Mouse (Mus musculus) cerebellum, adult 11-12 months (tissue): Measurements from ENCODE around the gene Gm17657.
"Not testable (repeated sequence)": the region's sequence is repeated elsewhere in the genome, so short reads cannot be mapped to it uniquely, and the experiment has no call there.

Experiments used
- DNase-seq: peaks from one replicate; pipeline ENCODE4 v3.0.0; 2022

Gm17657 gene

GRCm38 (mm10) chr17:29500243-29500740, 49.1 kb downstream of the Gm17657 start:
- DNase-seq: no peak

DNA sequence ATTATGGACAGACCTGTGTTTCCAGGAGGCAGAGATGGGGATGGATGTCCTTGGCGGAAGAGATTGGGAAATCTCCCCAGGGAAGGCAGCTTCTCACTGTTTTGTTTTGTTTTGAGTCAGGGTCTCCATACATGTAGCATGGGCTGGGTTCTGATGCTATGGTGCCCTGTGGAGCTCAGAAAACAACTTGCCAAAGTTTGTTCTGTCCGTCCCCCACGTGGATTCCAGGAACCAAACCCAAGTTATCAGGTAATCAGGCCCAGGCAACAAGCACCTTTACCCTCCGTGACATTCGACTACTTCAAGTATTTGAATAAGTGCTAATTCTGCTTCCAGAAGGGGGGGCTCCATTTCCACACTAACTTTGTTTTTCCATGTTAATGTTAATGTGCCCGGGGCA, 49.9 kb downstream of the Gm17657 start:
- no peak for DNase-seq

GRCm38 (mm10) chr17:29498952-29499351, 50.5 kb downstream of the Gm17657 start:
- DNase-seq: not testable (repeated sequence)

DNA sequence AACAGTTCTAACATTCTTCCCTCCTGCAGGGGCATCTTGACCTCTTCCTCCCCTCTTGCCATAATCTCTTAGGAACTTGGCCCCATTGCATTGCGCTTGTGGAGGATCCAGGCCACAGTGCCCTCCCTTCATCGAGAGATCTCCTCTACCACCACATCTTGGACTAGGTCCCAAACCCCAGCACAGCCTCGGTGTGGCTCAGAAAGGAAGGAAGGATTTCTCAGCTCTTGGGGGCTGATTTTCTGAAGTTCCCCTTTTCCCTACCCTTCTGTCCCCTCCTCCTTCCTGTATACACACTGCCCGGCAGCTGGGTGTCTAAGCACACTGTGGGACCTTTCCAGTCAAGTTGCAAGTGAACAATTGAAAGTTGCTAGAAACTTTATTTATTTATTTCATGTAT, 51.4 kb downstream of the Gm17657 start:
- DNase-seq: no peak

- not testable (repeated sequence) for DNase-seq
These were observed 52.0 kb downstream of the Gm17657 start for GRCm38 (mm10) chr17:29497481-29497880.

GRCm38 (mm10) chr17:29497071-29497354, 52.4 kb downstream of the Gm17657 start:
- DNase-seq: no peak

DNA sequence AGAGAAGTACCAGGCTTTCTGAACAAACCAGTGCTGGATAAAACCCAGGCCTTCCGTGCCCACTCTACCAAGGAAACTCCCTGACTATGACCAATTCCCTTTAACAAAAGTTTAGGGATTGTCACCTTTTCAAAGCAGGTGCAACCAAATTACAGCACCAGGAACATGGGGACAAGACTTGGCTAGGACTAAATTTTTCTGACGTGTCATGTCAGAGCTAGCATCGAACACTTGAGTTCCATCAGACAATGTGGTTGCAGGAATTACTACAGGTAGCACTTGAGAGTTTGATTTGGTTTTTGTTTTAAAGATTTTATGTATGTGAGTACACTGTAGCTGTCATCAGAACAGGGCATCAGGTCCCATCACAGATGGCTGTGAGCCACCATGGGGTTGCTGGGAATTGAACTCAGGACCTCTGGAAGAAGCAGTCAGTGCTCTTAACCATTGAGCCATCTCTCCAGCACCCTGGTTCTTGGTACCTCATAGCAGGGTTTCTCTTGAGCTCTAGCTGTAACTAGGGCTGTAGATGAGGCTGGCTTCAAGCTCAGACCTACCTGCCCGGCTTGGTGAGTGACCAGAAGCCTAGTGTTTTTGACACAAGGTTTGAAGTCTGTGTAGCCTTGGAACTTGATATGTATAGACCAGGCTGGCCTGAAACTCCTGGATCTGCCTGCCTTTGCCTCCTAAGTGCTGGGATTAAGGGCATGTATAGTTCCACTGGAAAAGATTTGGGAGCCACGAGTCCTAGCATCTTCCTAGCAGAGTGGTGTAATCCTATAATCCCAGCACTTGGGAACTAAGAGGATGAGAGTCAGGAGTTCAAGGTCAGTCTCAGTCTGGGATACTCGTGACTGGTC, 53.0 kb downstream of the Gm17657 start:
- DNase-seq: no peak

- peak; percentile 21 for DNase-seq
These were observed 54.7 kb downstream of the Gm17657 start for GRCm38 (mm10) chr17:29494732-29495076.

DNA sequence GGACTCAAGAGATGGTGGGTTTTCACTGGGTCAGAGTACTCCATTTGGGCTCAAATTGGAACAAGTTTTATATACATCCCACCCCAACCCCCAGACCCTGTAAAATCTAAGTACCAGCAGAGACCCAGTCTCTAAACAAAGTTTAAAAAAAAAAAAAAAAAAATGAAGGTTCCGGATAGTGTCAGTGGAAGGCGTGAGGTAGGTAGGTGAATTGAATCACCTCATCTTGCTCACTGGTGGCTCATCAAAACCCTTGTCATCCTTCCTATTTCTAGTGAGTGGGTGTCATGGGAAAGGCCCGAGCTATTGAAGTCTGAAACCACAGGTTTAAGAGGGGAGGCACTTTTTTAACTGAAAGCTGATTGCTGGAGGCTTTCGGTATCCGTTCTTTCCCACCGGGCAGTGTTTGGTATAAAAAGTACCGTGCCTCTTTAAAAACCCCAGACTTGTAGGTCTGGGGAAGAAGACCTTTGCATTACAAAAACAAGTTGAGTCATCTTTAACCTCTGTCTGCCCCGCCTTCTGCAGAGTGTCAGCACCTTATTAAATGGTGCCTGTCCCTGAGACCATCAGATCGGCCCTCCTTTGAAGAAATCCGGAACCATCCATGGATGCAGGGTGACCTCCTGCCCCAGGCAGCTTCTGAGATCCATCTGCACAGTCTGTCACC, 55.2 kb downstream of the Gm17657 start:
- DNase-seq: no peak

DNA sequence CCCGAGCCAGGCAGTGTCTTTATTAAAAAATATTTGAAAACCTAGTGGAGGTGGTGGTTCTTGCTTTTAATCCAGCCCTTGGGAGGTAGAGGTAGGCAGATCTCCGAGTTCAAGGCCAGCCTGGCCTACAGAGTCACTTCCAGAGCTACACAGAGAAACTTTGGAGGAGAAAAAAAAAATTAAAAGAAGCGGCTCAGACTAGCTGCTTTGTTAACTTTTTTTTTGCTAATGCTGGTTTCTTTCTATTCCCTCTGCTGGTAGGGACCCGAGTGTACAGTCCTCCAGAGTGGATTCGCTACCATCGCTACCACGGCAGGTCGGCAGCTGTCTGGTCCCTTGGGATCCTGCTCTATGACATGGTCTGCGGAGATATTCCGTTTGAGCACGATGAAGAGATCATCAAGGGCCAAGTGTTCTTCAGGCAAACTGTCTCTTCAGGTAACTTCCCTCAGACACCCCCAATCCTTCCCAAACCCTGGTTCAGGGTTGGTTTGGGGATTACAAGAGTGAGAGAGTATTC, 55.9 kb downstream of the Gm17657 start:
- no peak for DNase-seq

GRCm38 (mm10) chr17:29492269-29493191, 56.9 kb downstream of the Gm17657 start:
- DNase-seq: peak; percentile 54

GRCm38 (mm10) chr17:29491591-29492268, 57.7 kb downstream of the Gm17657 start:
- DNase-seq: peak; percentile 62

GRCm38 (mm10) chr17:29490713-29491581, 58.5 kb downstream of the Gm17657 start, which contains the start of gene Pim1:
Pim1 (plus strand) TSS chr17:29490753.
- DNase-seq: no peak

DNA sequence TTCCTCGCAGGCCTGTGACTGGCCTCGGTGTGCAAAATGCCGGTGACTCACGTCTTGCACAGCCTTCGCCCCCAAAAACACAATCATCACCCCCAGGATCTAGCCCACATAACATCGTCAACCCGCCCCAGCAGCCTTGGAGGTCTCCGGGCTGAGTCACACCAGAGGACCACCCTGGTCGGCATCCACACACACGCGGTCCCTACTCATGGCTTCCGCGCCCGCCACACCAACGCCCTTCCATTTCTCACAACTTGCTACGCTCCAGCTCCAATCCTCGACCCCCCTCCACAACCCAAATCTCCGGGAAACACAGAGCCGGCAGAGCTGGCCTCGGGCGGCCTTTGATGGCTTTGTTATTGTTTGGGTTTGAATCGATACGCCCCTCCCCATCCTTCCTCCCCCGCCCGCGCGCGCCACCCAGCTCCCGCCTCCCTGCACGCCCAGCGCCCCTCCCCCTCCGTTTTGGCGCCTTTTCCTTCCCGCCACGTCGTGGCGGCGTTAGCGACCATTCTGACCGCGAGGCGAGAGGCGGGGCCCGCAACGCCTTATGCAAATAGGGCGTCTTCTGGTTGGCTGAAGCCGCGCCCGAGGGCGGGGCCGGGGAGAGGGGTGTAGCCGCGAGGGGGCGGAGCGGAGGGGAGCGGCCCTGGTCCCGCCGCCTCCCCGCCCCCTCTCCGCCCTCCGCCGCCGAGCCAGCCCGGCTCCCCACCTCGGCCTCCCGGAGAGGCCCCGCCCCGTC, 59.3 kb downstream of the Gm17657 start:
- peak; percentile 99 for DNase-seq

- no peak for DNase-seq
These were observed 60.2 kb downstream of the Gm17657 start for GRCm38 (mm10) chr17:29488978-29489970.

- DNase-seq: no peak
These were observed 61.0 kb downstream of the Gm17657 start for GRCm38 (mm10) chr17:29488257-29488977.

GRCm38 (mm10) chr17:29485336-29486233, 63.9 kb downstream of the Gm17657 start:
- no peak for DNase-seq
